Mouse (Mus musculus) left cerebral cortex, adult 2 months (tissue): ENCODE measurements around the gene Gfpt1. TPM values are rescaled to one million over a fixed set of nuclear protein-coding genes. Genes with fewer than 3 reads are reported as not detected.
"Not testable (repeated sequence)": the region's sequence is repeated elsewhere in the genome, so short reads cannot be mapped to it uniquely, and the experiment has no call there.

Experiments used
- DNase-seq, 2 experiments: peaks; one replicate each; pipeline ENCODE4 v3.0.0; 2021 to 2022; ENCODE audit warnings: low spot score in 2 of 2, mixed read lengths in 1 of 2; ENCODE audit errors: extremely low spot score in 1 of 2
- H3K27ac ChIP-seq: fragments of 200-600 bp; 2 replicates; pipeline ENCODE4 v1.8.1; 2022
- H3K4me3 ChIP-seq: fragments of 200-600 bp; 2 replicates; pipeline ENCODE4 v1.8.1; 2022
- CTCF ChIP-seq: fragments of 200-600 bp; IDR thresholded peaks from 2 replicates; pipeline ENCODE4 v1.8.1; 2022; ENCODE audit warnings: antibody characterized with exemption, mild to moderate bottlenecking, moderate library complexity
- intact Hi-C: fragments of 180-260 bp; cut with DNase I; formaldehyde crosslinking; loops from one replicate; pipeline ENCODE4 v1.15.1; 2025
- total RNA-seq, 2 experiments: library from RNA; stranded (reverse); gene quantifications; 2 replicates each; pipeline ENCODE4 v1.2.3; 2021

The Gfpt1 gene
- total RNA-seq, 2 experiments from 2014 or later, result 51.5 to 56.0 TPM

DNA sequence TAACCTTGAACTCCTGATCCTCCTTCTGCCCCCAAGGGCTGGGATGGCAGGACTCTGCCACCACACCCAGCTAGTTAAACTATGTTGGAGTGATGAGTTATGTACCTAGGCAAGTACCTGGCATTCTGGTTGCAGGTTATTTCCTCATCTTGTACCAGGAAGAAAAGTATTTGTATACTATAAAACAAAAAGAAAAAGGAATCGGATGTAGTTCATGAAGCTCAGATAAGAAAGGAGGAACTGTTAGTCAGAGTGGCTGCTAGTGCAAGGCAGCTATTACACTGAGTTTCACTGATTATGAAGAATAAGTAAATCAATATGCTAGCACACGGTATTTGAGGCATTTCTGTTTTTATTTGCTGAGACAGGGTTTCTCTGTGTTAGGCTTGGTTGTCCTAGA lies 2.2 kb downstream of the Gfpt1 start:
- H3K4me3 ChIP-seq, result no peak overlapping the region
- H3K27ac ChIP-seq, result no peak overlapping the region
- intact Hi-C loops, result no loop called here
- no peak for DNase-seq
- no peak for TF ChIP-seq CTCF

DNA sequence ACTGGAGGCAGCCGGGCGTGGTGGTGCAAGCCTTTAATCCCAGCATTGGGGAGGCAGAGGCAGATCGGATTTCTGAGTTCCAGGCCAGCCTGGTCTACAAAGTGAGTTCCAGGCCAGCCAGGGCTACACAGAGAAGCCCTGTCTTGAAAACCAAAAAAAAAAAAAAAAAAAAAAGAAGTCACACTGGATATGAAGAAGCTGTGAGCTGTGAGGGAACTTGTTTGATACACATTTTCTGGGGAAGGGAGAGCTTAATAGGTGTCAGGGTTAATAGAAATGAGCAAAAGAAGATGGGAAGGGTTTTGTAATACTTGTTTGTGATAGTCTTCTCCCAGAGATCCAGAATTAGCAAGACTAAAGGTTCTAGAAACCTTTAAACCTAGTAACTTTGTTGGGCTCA lies 2.9 kb downstream of the Gfpt1 start:
- intact Hi-C loops, result no loop called here
- no peak overlapping the region for H3K27ac ChIP-seq
- TF ChIP-seq CTCF, result no peak
- no peak for DNase-seq
- no peak overlapping the region for H3K4me3 ChIP-seq

DNA sequence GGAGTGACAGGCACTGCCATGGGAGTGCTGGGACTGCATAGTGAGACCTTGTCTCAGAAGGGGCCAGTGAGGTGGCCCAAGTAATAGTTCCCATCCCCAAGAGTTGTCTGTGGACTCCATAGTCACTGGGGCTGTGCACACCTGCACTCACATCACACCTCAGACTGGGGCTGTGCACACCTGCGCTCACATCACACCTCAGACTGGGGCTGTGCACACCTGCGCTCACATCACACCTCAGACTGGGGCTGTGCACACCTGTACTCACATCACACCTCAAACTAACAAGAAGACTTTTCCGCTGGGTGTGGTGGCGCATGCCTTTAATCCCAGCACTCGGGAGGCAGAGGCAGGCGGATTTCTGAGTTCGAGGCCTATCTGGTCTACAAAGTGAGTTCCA lies 6.1 kb downstream of the Gfpt1 start:
- DNase-seq, H3K27ac ChIP-seq, intact Hi-C loops, H3K4me3 ChIP-seq: not testable (repeated sequence)

DNA sequence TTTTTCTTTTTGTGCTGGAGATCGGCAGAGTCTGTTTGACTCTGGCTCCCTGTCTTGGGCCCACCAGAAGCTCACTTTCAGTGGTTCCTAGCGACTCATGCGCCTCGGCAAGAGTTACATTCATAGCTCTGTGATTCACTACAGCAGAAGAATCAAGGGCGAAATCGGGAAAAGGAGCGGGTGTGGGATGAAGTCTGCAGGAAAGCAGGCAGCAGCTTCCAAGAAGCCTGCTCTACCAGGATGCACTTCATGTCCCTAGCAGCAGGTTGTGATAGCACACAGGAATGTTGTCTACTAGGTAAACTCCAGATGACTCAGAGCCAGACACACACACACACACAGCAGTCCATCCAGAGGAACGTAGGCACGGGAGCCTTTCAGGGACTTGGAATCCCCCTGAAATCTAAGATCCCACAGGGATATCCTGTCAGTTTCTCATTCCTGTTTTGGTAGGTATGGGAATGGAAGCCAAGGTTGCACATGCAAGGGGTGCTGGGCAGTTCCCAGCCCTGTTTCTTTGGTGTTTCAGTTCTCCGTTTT lies 9.3 kb downstream of the Gfpt1 start:
- H3K4me3 ChIP-seq, result no peak overlapping the region
- intact Hi-C loops, result no loop called here
- peak; percentile 17 to 18 for DNase-seq
- H3K27ac ChIP-seq, result peak overlapping the region; percentile 24; the same call in 1 of the 2 replicates
- TF ChIP-seq CTCF, result no peak; the same call in 1 of the 2 replicates

DNA sequence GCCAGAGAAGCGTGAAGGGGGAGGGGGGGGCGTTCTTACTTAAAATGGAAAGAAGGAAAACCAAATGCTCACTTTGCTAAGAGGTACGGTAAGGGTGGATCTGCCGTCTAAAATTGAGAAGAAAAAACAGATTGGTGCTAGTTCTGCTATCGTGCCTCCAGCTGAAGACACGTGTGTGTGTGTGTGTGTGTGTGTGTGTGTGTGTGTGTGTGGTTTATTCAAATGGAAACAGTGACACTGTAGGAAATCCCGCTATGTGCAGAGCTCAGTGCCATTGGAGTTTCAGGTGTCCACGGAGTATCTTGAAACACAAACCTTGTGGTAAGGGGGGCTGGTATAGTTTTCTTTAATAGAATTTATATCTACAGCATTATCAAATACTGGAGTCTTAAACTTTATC lies 11.5 kb downstream of the Gfpt1 start:
- no peak for DNase-seq
- no peak overlapping the region for H3K4me3 ChIP-seq
- TF ChIP-seq CTCF, result no peak
- H3K27ac ChIP-seq, result no peak overlapping the region
- intact Hi-C loops, result no loop called here

DNA sequence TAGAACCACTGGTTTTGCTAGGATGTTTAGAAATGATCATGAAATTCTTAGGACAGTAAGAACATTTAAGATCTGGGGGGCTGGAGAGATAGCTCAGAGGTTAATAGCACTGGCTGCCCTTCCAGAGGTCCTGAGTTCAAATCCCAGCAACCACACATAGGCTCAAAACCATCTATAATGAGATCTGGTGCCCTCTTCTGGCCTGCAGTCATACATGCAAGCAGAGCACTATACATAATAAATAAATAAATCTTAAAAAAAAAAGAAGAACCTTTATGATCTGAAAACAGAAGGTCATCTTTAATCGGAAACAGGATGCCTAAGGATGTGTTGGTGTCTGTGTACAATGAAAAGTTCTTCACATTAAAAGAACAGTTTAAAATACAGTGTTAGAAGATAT lies 17.1 kb downstream of the Gfpt1 start:
- Histone ChIP-seq H3K27ac (no peak overlapping the region), H3K4me3 (no peak overlapping the region)
- peak; percentile 32 for TF ChIP-seq CTCF
- DNase-seq, result no peak
- intact Hi-C loops, result no loop called here

DNA sequence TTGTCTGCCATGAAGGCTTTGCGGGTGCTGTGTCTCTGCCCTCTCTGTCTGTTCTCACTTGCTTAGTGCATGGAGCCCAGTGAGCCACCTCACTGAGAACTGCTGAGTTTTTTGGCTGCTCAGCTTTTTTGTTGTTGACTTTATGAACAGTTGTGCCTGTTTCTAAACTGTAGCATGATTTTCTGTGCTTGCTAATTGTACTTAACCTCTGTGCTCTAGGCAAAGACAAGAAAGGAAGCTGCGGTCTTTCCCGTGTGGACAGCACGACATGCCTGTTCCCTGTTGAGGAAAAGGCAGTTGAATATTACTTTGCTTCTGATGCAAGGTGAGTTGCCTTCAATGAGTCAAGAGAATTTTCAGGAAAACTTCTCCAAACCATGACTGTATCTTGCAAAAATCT lies 20.9 kb downstream of the Gfpt1 start:
- H3K4me3 ChIP-seq, result no peak overlapping the region
- intact Hi-C loops, result no loop called here
- TF ChIP-seq CTCF, result no peak
- DNase-seq, result no peak
- no peak overlapping the region for H3K27ac ChIP-seq

DNA sequence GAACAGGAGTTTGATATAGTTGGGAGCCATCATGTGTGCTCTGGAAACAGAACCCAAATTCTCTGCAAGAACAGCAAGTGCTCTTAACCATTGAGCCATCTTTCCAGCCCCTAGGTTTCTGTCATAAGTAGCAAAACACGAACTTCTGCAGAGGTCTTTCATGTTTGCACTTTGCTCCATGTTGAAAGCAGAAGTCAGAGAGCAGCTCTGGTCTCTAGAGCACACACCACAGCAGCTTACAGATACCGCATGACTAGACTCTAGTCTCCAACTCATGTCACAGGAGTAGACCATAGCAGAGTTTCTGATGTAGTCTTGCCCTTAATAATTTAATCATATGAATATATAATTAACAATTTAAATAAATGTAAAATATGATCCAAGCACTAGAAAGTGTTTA lies 25.6 kb downstream of the Gfpt1 start:
- TF ChIP-seq CTCF, result no peak
- DNase-seq, result no peak
- intact Hi-C loops, result no loop called here
- Histone ChIP-seq H3K27ac (no peak overlapping the region), H3K4me3 (no peak overlapping the region)

DNA sequence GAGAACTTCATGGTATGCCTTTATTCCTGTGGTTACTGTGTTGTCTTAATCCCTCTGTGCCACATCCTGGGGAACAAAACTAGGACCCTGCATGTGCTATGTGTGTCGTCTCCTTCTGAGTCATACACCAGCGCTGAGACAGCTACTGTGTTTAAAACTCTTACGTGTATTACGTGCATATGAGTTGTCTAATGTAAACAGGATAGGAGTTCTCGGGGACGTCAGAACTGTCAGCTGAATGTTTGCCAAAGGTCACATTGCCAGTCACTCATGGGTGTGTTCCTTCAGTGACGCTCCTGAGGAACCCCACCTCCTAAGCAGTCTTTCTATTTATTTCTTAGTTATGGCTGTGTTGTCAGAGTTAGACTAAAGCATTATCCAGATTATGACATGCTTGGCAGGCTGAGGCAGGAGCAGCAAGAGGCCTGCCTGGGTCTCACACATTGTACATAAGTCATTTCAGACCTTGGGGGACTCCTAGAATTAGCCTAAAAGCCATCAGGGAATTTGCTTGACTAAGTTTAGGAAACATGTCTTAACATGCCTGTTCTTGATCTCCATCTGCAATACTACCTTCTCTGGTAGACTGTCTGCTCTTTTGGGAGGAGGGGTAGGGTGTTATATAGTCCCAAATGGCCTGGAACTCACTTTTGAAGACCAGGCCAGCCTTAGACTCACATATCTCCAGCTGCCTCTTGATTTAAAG lies 26.7 kb downstream of the Gfpt1 start:
- no peak for DNase-seq
- TF ChIP-seq CTCF, result no peak
- no peak overlapping the region for H3K27ac ChIP-seq
- H3K4me3 ChIP-seq, result no peak overlapping the region
- intact Hi-C loops, result no loop called here

DNA sequence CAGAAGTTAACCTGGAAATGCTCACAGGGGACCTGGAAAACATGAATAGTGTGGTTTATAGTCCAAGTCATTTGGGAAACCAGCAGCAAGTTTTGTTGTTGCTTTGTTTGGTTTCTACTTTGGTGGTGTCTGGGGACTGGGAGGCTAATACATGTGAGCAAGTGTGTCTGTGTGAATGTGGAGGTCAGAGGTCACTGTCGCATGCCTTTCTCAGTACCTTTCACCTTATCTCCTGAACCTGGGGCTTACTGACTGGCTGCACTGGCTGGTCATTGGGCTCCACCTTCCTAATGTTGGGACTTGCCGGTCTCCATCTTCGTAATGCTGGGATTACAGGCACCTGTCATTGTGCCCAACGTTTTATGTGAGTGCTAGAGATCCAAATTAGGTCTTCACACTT lies 28.0 kb downstream of the Gfpt1 start:
- no peak overlapping the region for H3K4me3 ChIP-seq
- intact Hi-C loops, result no loop called here
- DNase-seq, result no peak

DNA sequence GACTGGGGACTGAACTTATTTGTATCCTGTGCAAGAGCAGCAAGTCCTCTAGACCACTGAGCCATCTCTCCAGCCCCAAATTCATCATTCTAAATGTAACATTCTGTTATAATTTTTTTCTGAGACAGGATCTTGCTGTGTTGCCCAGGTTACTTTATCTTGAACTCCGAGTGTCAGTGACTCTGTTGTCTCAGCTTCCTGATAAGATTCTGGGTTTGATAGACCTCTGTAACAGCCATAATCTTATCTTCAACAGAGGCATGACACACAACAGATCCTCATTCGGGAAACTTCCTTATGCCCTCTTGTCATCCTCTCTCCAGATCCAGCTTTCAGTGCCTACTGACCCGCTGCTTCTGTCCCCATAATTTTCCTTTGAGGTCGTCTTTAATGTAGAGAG lies 30.1 kb downstream of the Gfpt1 start:
- no peak for TF ChIP-seq CTCF
- Histone ChIP-seq H3K27ac (no peak overlapping the region), H3K4me3 (no peak overlapping the region)
- no peak for DNase-seq
- intact Hi-C loops, result no loop called here

More for the DNA sequence above, 28.0 kb downstream of the Gfpt1 start:
- no peak for TF ChIP-seq CTCF
- H3K27ac ChIP-seq, result no peak overlapping the region

DNA sequence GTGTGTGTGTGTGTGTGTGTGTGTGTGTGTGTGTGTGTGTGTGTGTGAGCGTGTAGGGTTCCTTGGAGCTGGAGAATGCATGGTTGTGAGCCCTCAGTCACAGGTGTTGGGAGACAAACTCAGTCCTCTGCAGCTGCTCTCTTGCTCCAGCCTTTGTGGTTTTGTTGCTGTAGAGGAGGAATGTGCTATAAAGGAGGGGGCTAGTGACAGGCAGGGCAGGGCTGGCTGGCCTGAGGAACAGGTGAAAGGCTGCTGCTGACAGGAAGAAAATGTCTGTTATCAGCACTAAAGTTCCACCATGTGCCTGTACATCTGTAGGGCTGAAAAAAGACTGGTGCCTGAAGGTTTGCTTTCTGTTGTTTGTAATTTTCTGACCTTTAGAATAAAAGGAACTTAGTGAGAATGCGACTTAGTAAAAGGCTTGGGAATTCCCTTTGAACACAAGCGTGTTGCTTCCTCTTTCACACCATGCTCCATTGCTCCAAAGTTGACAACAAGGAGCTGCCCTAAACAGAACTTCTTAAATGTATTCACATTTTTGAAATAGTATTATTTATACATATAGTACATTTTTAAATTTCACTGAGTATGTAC lies 32.5 kb downstream of the Gfpt1 start:
- TF ChIP-seq CTCF, result no peak
- Histone ChIP-seq H3K27ac (no peak overlapping the region), H3K4me3 (no peak overlapping the region)
- intact Hi-C loops, result no loop called here
- DNase-seq, result no peak

DNA sequence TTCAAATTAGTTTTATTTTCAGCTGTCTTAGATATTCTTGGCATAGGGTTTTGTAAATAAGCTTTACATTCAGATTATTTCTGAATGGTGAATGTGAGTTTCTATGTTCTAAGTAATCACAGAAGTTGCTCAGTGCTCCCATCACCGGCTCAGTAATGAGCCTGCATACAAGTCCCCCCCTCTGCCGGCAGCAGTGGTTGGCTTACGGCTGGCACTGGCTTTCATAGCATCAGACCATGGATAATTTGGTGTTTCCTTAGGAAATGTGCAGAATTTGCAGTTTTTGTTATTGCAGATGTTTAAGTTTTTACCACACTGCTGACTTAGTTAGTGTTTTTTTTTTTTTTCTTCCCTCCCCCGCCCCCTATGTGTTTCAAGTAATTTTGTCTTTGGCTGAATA lies 36.8 kb downstream of the Gfpt1 start:
- intact Hi-C loops, result no loop called here
- no peak for TF ChIP-seq CTCF
- no peak for DNase-seq
- Histone ChIP-seq H3K27ac (no peak overlapping the region), H3K4me3 (no peak overlapping the region)
